Mouse (Mus musculus): Measurements from ENCODE around the gene Igfals. TPM values are rescaled to one million over a fixed set of nuclear protein-coding genes. Genes with fewer than 3 reads are reported as not detected.
A peak's percentile ranks its signal among the peaks of the same experiment; 100 is the strongest.

Igfals gene
- total RNA-seq (2021), result 1.5 and 3.0 TPM in 2 replicates
- long read RNA-seq, transcript Igfals-206 (2 exons, 995 nt), result minor isoform, 10 of 270 reads
- long read RNA-seq, transcript Igfals-201 (2 exons, 2,625 nt), result major isoform, 205 of 270 reads
- long read RNA-seq, transcript Igfals-202 (2 exons, 500 nt), result minor isoform, 8 of 270 reads
- long read RNA-seq, transcript Igfals-204 (2 exons, 2,064 nt), result minor isoform, 8 of 270 reads
- long read RNA-seq, partial matches to known transcripts, result 0 of 270 reads
- long read RNA-seq, other reads (novel, unspliced or antisense), result 39 of 270 reads

DNA sequence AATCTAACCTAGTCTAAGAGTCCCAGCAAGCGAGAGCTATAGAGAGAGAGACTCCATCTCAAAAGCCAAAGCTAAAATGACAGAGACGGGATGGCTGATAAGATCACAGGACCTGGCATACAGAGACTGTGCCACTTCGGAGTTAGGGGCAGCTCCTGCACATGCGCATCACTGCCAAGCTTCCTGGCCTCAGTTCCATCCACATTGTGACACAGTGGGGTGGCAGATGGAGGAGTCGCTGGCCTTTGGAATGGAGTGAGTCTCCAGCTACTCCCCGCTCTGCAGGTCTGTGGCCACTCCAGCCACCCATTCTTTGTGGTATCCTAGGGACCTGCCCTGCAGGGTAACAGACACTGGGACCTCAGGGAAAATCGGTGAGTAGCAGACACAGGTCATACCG is at the start of gene Igfals:
Igfals (plus strand) TSS at position 222 of the 400 bp plus-strand sequence.
- no peak for DNase-seq

DNA sequence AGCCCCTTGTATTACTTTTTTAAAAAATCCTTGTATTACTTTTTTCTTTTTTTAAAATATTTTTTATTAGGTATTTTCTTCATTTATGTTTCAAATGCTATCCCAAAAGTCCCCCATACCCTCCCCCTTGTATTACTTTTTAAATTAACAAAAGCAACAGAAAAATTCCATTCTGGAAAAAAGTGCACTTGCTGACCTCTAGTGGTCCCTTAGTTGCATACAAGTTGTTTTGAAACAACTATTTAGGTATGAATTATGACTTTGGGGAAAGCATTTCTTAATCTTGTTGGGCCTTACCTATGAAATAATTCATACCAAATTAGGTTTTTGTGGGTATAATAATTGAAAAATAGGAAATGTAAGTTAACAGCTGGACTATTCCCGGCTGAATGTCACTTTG is 48.3 kb upstream of the Igfals start:
- DNase-seq, result no peak

DNA sequence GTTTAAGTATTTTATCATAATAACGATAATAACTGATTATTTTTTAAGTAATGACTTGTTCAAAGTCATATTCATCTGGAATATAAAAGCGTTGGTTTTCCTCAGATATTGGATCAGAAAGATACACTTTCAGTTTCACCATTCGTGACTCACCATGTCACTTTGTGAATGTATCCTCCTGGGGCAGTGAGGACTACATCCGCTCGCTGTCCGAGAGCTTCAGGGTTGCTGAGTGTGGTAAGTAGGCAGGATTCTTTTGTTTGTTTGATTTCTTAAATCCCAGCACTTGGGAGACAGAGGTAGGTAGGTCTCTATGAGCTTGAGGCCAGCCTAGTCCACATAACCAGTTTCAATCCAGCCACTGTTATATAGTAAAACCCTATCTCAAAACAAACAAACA is 47.6 kb upstream of the Igfals start:
- no peak for DNase-seq

DNA sequence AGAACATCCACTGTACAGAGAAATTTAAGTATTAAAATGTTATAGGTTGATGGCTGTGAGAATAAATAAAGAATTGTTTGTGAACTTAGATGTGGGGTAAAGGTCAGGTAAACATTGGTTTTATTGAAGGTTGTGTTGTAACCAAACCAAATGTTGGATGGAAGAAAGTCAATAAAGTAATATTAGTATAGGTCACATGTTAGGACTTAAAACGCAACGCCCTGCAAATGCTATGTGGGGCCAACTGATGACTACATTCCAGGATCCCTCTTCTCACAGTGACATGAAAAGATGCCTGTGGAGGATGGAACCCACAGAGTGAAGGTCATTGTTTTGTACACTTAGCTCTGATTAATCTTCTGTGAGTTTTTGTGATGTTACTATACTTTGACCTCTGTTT is 46.3 kb upstream of the Igfals start:
- no peak for DNase-seq

DNA sequence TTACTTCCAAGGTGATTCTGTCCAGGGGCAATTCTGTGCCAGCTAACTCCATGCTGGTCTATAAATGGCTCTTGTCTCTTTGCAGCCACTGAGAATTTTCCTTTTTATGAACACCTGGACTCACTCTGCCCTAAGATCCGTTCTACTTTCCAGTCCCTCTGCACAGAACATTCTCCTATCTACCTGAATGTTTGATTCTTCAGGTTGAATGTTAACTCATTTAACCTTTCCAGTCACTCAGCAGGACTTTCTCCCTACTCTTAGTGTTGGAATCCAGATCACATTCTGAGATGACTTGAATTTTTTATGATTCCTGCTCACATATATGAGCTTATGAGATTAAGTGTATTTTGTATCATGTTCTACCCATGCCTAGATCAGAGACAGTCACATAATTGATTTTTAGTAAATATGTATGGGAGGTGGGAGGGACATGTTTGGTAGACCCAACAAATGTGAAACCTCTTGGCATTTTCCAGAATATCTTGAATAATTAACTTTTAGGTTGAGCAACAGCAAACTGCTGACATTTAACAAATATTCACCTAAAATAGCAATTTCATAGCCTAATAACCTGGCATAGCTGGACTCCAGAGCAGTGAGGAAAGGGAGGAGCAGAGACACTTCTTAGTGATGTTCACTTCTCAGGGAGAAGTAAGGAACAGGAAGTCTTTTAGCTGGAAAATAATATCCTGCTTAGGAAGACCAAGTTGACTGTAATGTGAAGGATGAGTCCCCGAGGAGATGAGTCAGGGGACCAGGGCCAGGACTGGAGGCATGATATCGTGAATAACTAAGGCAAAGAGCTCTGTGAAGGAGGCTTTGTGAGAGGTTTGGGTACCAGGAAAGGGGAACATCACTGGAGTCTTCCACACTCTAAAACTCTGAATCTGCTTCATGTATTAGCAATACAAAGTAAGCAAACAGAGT is 44.2 kb upstream of the Igfals start:
- peak; percentile 18 for DNase-seq

DNA sequence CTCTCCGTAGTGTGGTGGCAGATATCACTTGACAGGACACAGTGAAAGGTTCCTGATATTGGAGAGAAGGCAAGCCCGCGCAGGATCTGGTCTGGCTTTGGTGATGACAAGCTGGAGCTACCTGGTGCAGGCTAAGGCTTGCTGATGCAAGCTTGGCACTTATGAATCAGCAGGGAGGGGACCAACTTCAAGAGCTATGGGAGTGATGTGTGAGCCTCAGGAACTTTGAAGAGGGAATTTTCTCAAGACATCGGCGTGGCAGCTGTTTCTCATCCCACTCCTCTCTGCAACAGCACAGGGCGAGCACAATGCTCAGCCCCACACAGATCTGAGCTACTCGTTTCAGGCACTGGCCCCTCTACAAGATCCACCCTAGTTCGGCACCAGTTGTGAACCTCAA is 26.0 kb upstream of the Igfals start, which contains the start of gene Hagh:
Hagh (plus strand) TSS at position 302 of the 400 bp plus-strand sequence.
- no peak for DNase-seq

DNA sequence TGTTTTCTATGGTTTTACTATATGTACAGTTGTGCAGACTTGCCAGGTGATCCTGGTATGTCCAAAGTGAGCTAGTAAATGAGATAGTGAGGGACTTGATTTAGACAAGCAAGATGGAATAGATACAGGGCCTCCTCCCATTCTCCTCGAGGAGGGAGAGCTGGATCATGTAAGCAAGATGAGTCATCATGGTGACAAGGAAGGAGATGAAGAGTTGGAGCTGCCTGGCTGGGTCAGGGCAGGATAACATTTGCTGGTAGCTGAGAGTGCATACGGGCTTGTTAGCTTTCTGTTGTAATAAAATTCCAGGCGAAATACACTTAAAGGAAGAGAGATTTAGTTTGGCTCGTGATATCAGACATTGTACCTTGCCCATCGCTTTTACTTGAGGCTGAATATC is 25.5 kb upstream of the Igfals start:
- no peak for DNase-seq

DNA sequence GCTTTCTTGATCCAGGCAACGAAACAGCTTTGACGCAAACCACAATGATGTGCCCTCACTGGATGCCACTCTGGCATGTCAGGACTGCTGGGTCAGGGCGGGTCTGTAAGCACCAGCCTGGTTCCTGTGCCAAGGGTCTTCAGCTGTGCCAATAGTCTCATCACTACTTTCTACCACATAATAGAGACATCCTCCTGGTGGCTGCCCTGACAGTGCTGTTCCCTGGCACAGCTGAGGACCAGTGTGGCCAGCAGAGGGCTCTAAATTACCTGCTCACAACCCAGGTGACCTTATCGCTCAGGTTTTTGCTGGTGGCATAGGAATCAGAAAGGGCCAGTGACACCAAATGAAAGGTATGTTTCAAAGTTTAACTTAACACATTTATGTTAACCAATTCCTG is 24.7 kb upstream of the Igfals start:
- DNase-seq, result no peak

DNA sequence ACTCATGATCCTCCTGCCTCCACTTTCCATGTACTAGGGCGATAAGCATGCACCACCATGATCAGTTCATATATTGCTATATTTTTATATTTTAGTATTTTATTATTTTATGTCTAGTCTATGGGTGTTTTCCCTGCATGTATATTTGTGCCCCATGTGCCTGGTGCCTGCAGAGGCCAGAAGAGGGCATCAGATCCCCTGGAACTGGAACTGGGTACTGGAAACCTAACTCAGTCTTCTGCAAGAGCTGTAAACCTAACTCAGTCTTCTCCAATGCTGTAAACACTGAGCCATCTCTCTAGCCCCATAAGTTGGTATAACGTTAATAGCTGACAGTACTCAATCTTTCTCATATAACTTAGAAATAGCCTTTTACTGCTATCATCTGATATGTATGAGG is 23.2 kb upstream of the Igfals start:
- DNase-seq, result no peak

DNA sequence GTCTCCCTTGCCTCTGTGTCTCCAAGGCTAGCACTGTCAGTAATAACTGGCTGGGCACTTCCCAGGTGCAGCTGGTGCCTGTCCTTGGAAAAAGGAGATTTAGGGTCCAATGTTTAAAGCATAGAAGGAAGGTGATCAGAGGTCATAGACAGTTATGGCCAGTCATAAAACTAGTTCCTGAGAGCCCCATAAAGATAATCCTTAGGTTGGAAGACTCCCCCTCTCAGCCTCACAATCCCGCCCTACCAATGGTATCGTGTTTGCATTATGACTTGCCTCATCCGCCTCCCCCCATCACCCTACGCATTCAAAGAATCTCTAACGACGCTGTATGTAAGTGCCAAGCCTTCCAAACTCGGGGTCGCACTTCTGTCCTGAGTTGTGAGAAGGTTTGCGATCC is 21.3 kb upstream of the Igfals start:
- no peak for DNase-seq

DNA sequence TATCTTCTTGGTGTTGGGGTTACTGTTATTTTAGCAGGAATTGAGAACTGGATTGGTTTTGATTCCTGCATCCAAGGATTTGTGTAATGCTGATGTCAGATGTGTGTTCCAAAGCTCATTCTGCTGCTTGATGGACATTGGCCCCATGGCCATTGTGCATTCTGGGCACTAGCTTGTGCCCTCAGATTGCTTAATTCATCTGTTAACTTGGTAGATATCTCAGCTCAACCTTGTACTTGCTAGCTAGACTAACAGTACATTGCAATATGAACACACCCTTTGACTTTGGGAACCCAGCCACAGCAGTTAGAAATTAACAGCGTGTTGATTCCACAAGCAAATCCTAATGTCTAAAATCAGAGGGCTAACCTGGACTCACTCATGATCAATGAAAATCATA is 18.4 kb upstream of the Igfals start:
- no peak for DNase-seq

DNA sequence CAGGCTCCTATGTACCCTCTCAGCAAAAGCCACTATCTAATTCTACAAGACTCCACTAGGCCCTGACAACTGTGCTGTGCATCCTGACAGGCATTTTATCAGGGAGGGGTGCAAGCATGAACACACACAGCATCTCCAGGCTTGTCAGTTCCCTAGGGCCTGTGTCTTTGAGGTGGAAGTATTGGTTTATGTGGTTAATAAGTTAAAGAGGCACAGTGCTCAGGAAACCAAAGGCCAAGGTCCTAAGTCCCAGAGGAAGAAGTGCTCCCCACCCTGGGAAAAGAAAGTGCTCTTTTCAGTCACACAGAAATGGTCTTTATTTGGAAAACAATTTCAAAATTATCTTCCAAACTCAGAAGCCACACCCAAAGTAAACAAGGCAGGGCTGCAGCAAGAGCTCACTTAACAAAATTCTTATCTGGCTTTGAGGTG is 17.2 kb upstream of the Igfals start:
- DNase-seq, result no peak

DNA sequence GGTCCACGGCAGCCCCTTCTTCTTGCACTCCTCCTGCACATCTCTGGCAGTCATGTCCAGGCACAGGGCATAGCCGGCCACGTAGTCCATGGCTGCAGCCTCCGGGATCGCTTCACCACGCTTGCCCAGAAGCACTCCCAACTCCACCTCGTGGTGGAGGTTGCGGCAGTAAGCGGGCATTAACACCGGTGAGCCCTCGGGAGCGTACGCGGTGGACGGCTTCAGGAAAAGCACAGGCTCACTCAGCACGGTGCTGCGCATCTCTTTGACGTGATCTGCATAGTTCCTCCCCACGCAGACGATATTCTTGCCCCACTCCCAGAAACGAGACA is 16.1 kb upstream of the Igfals start:
- DNase-seq, result no peak

DNA sequence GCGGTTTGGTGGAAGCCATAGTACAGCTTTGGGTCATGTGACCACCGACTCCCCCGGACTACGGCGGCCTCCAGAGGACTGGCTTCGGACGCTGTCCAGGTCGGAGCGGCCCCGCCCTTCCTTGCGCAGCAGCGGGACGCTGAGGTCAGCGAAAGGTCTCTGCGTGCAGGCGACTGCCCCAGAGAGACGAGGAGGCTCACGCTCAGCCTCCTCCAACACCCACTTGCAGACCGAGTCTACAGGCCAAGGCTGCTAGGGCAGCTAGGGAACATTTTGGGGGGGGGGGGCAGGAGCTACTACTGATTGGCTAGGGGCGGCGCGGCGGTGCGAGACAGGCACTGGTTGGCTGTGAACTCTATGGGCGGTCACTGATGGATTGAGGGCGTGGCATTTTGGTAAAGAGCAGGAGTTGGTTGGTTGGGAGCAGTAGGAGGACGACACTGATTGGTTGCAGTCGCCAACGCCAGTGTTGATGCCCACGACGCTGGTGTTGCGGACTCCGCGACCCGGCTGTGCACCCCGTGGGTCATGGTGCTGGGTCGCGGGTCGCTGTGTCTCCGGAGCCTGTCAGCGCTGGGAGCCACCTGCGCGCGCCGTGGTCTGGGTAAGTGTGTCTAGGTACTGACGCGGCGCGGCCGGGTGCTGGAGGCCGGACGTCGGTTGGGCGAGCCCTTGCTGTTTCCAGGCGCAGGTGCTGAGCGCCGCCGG is 15.6 kb upstream of the Igfals start, which contains the start of gene Fahd1:
Fahd1 (minus strand) TSS at position 300 of the 708 bp plus-strand sequence.
- DNase-seq, result peak; percentile 91

DNA sequence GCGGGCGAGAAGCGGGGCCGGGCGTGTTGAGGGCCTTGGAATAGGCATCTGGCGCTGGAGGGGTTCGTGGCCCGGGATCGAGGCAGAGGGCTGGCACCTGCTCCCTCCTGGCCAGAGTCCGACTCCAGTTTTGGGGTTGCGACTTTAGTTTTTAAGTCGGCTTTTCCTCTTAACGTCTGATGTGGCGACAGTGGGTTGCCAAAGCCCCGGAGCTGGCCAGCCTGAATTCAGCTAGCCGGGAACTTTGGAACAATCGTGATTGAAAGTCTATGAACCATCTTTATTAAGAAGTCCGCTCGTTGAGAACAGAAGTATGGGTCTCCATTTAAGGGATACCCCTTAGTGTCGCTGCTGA is 15.0 kb upstream of the Igfals start:
- DNase-seq, result no peak

DNA sequence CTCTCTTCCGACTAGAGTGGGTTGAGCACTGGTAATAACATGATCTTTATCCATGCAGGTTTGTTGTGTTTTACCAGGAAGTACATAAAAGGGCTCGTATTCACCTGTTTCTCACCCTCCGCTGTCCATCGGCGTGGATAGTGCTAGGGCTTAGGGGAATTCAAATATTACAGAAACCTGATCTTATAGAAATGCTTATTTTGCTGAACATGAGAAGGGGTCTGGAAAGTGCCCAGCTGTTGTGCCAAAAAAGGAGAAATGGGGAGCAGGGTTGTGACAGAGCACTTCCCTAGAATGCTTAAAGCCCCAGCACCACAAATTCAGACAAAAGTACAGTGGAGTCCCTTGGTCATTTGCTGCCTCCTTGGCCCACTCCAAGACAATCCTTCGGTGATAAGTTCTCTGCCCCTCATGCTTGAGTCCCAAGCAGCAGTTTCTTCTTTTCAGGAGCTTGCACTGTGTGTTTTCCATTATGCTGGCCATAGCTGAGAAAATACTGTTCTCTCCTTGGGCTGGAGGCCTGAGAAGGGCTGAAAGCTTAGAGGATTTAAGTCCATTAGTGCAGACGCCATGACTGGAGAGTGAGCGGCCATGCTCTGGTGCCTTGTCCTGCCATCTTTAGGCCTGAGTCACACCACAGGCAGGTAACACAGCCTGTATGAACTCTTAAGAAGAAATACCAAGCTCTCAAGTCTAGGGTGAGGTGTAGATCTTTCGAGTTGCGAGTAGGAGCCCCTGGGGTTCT is 14.2 kb upstream of the Igfals start:
- no peak for DNase-seq

DNA sequence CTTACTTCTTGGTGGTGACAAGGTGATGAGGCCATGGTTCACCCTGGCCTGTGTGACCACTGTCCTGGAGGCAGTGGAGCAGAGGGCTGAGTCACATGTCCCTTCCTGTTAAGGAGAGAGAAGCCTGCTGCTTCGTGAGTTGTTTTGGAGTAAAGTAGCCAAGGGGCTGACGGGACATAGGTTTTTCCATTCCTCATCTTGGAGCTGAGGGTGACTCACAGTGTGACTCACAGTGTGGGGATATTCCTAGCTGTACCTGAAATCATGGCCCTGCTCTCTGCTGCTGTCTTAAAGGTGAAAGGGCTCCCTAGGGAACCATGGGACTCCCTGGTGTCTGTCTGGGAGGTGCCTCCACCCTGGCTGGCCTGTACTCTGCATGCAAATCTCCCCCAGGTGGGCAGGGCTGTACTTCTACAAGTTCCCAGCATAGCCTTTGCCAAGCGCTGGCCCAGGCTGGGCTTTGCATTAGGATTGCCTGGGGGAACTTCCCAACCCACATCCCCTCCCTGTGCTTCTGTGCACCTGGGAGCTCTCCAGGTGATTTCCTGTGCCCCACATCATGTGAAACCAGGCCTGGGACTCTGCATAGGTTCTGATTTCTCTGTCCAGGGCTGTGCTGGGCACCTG is 9.8 kb upstream of the Igfals start:
- DNase-seq, result no peak

DNA sequence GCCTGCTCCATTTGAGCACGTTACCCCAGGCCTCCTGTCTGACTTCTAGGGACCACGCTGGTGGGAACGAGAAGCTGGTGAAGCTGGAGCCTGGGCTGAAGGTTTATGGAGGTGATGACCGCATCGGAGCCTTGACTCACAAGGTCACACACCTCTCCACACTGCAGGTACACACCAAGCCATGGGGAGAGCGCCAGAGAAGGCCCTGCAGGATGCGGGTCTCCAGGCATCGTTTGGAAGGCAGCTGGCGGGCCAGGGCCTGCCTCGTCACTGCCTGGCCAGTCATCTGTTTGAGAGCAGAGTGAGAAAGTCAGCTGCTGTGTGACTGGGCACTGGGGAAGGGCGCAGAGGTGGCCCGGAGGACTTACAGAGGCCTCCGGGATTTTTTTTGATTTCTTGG is 9.2 kb upstream of the Igfals start:
- no peak for DNase-seq

DNA sequence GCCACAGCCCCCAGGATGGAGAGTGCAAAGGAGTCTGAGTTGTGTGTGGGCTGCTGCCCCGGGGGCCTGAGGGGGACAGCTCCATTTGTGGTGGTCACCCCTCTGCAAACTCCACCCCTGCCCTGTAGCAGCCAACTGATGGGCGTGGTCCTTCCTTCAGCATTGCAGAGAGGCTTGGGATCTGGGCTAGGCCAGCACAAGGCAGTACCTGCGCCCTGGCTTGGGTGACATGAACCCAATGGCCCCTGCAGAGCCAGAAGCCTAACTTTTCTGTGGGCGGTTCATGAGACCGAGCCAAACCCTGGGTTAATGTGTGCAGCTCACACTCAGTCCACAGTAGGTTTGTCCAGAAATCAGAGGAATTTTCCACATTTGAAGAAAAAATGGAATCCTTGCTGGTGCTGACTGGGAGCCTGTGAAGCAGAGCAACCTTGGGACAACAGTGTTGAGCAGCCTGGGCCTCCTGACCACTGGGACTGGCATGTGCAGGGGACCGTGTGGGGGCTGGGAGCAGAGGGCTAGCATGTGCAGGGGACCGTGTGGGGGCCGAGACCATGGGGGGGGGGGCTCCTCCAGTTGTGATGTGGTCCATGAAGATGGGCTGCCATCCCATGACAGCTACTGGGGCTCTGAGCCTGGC is 7.8 kb upstream of the Igfals start:
- no peak for DNase-seq

DNA sequence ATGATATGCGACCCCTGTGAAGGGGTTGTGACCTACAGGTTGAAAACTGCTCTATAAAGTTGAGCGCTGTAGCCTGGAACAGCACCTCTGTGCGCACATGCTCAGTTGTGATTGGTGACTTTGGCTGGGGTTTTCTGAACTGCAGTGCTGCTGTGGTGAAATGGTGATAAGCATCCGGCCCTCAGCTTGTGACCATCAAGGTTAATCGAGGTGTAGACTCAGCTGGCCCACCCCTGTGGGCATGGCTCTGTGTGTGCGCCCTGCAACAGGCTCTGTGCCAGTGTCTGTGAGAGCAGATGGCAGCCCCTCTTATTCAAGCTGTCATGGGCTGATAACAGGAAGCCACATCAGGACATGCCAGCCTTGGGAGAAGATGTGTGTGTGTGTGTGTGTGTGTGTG is 6.8 kb upstream of the Igfals start:
- no peak for DNase-seq

DNA sequence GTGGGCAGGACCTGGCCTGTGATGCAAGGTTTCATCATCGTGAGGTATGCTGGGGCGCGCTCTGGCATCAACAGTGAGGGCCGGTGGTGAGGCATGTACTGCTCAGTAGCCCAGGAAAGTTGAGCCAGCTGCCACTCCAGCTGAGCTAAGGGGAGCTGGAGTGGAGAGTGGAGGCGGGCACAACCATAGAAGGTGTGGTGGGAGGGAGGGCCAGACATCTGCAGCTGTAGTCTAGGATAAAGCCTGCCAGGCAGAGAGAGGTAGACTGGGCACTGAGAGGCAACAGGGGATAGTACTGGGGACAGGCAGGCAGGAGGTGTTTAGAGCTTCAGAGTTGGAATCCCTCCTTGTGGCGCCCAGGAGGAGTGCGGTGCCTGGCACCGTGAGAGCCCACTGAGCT is 5.7 kb upstream of the Igfals start:
- no peak for DNase-seq
